Comparison of ENCODE assay signal across 14 mouse cellular contexts in genomic region chr2:129652616-129653015, GRCm38 (mm10). TPM values are rescaled to one million over a fixed set of nuclear protein-coding genes. Genes with fewer than 3 reads are reported as not detected.
A peak's percentile ranks its signal among the peaks of the same experiment; 100 is the strongest.
DNase-seq lines count a peak whose midpoint lies in the region; ATAC-seq lines count a peak whose summit lies in the region.
"Had no signal": no experiment of that assay in that cellular context is flagged by ENCODE, and none has a peak within 500 bp of the region (broad histone marks: within the 10 kb centered on the region; RNA-seq: fewer than 3 reads in every experiment).

No protein-coding gene starts in this region.

- peak; percentile 34 for DNase-seq in embryonic facial prominence, embryonic 14.5 days (ENCODE audit: low spot score)
- no peak for DNase-seq in embryonic facial prominence, embryonic 10.5 days (ENCODE audit: low spot score)
- DNase-seq in left cerebral cortex, postnatal 4 days, result peak; percentile 84
- no peak for DNase-seq in left cerebral cortex, adult 18-20 months (ENCODE audit: low spot score in 2 of 2)
- peak; percentile 86 to 90 for DNase-seq in cerebellum, postnatal 25 days
- DNase-seq in retina, embryonic 14.5 days (ENCODE audit: low spot score), result peak; percentile 41
- no peak for DNase-seq in MN1 (ENCODE audit: low spot score)
- no peak for DNase-seq in left cerebral cortex, adult 11 months (ENCODE audit: low spot score)
- DNase-seq: adrenal gland, postnatal 36 days; liver, embryonic 13.5 days; right cerebral cortex, adult 18-20 months had no signal

- WGBS in embryonic facial prominence, embryonic 14.5 days, result 57% methylated on average over 4 of the region's 4 CpGs
- WGBS in embryonic facial prominence, embryonic 10.5 days, result 73% methylated on average over 4 of the region's 4 CpGs

- H3K4me2 ChIP-seq in embryonic facial prominence, embryonic 14.5 days (ENCODE audit: low read depth, low read length), result no peak overlapping the region
- H3K4me2 ChIP-seq: heart, embryonic 15.5 days; intestine, embryonic 15.5 days; liver, embryonic 13.5 days had no signal

- no peak overlapping the region for H3K4me3 ChIP-seq in embryonic facial prominence, embryonic 14.5 days (ENCODE audit: low read depth, low read length)
- no peak overlapping the region for H3K4me3 ChIP-seq in embryonic facial prominence, embryonic 10.5 days
- H3K4me3 ChIP-seq: heart, embryonic 15.5 days; intestine, embryonic 15.5 days; liver, embryonic 13.5 days had no signal

- H3K27me3 ChIP-seq in embryonic facial prominence, embryonic 14.5 days (replicated peaks; ENCODE audit: control insufficient read depth, insufficient read depth, low read length), result no peaks in the 10 kb centered on the region
- no peaks in the 10 kb centered on the region for H3K27me3 ChIP-seq in embryonic facial prominence, embryonic 10.5 days (replicated peaks; ENCODE audit: low read depth, poor library complexity, severe bottlenecking)
- H3K27me3 ChIP-seq: heart, embryonic 15.5 days; intestine, embryonic 15.5 days; liver, embryonic 13.5 days had no signal

- peak; percentile 47; the same call in 1 of the 2 replicates for ATAC-seq in embryonic facial prominence, embryonic 14.5 days (ENCODE audit: low read depth)
- ATAC-seq: intestine, embryonic 15.5 days had no signal

- H3K9me3 ChIP-seq in embryonic facial prominence, embryonic 14.5 days (ENCODE audit: control insufficient read depth, low read length), result no peaks in the 10 kb centered on the region
- H3K9me3 ChIP-seq in embryonic facial prominence, embryonic 10.5 days, result no peaks in the 10 kb centered on the region
- H3K9me3 ChIP-seq: heart, embryonic 15.5 days; intestine, embryonic 15.5 days; liver, embryonic 13.5 days had no signal

- intact Hi-C loops in left cerebral cortex, postnatal 4 days (cut with DNase I), result no loop called here

- no peaks in the 10 kb centered on the region for H3K4me1 ChIP-seq in embryonic facial prominence, embryonic 14.5 days (ENCODE audit: control insufficient read depth, insufficient read depth, low read length)
- peaks cover 4% of the 10 kb centered on the region; the same call in 1 of the 2 replicates for H3K4me1 ChIP-seq in embryonic facial prominence, embryonic 10.5 days
- H3K4me1 ChIP-seq: intestine, embryonic 15.5 days; liver, embryonic 13.5 days had no signal

- H3K9ac ChIP-seq in embryonic facial prominence, embryonic 14.5 days (ENCODE audit: low read depth, low read length), result no peak overlapping the region
- H3K9ac ChIP-seq: heart, embryonic 15.5 days; intestine, embryonic 15.5 days; liver, embryonic 13.5 days had no signal

- no peaks in the 10 kb centered on the region for H3K36me3 ChIP-seq in embryonic facial prominence, embryonic 14.5 days (ENCODE audit: control insufficient read depth, insufficient read depth, low read length)
- H3K36me3 ChIP-seq in embryonic facial prominence, embryonic 10.5 days (replicated peaks), result no peaks in the 10 kb centered on the region
- H3K36me3 ChIP-seq: heart, embryonic 15.5 days; intestine, embryonic 15.5 days; liver, embryonic 13.5 days had no signal

- no peak overlapping the region for H3K27ac ChIP-seq in embryonic facial prominence, embryonic 14.5 days (replicated peaks; ENCODE audit: low read depth, low read length)
- no peak overlapping the region for H3K27ac ChIP-seq in embryonic facial prominence, embryonic 10.5 days (replicated peaks)
- H3K27ac ChIP-seq: heart, embryonic 15.5 days; intestine, embryonic 15.5 days; liver, embryonic 13.5 days had no signal

RNA-seq across cellular contexts. Expression of gene Pdyn, which starts 47.0 kb away (rescaled TPM):
- 0.21 and 0.24 TPM in 2 replicates for polyA plus RNA-seq in embryonic facial prominence, embryonic 14.5 days (2014; fragmentation: Nextera tagmentation; extraction: Ambion mirVana)
- polyA plus RNA-seq in embryonic facial prominence, embryonic 10.5 days (2016; fragmentation: Nextera tagmentation; extraction: Ambion mirVana), result 0.11 and 0.18 TPM in 2 replicates
- total RNA-seq in left cerebral cortex, postnatal 4 days (2021), result 1 to 10 TPM; 8.6 to 9.1 TPM
- total RNA-seq in left cerebral cortex, adult 18-20 months (2021), result 10 to 100 TPM; 33.4 to 38.8 TPM
- total RNA-seq: common myeloid progenitor, adult 5-6 weeks had no signal
- polyA plus RNA-seq: liver, embryonic 13.5 days had no signal

RNA-seq across cellular contexts. Expression of gene Sirpa, which starts 60.0 kb away (rescaled TPM):
- 36.1 and 39.1 TPM in 2 replicates for polyA plus RNA-seq in embryonic facial prominence, embryonic 14.5 days (2014; fragmentation: Nextera tagmentation; extraction: Ambion mirVana)
- polyA plus RNA-seq in embryonic facial prominence, embryonic 10.5 days (2016; fragmentation: Nextera tagmentation; extraction: Ambion mirVana), result 17.0 and 17.4 TPM in 2 replicates
- total RNA-seq in left cerebral cortex, postnatal 4 days (2021), result 100 to 1,000 TPM; 110 to 121 TPM
- total RNA-seq in left cerebral cortex, adult 18-20 months (2021), result 100 to 1,000 TPM; 370 to 383 TPM

Comparison
In these comparisons a context has a peak if more than half of its experiments do, and no peak if none do; other contexts are left out.
1. DNase-seq: peak in embryonic facial prominence, embryonic 14.5 days (single experiment), left cerebral cortex, postnatal 4 days (single experiment), cerebellum, postnatal 25 days (2 of 2) and retina, embryonic 14.5 days (single experiment); none in embryonic facial prominence, embryonic 10.5 days (single experiment), left cerebral cortex, adult 18-20 months (0 of 2), MN1 (single experiment) and left cerebral cortex, adult 11 months (single experiment).